In genomic region chr12:102743589-102744574, GRCm38 (mm10) we compare ENCODE assay signal across 8 mouse cellular contexts. TPM values are rescaled to one million over a fixed set of nuclear protein-coding genes. Genes with fewer than 3 reads are reported as not detected.
DNase-seq lines count a peak whose midpoint lies in the region; ATAC-seq and TF ChIP-seq lines count a peak whose summit lies in the region.

Moap1 (minus strand) TSS chr12:102743661.
Tmem251 (plus strand) TSS chr12:102743762.

- H3K4me1 ChIP-seq in forebrain, embryonic 10.5 days: peaks cover 30% of the 10 kb centered on the region
- H3K4me1 ChIP-seq in heart, embryonic 15.5 days (replicated peaks): peaks cover 21% of the 10 kb centered on the region
- peaks cover 24% of the 10 kb centered on the region for H3K4me1 ChIP-seq in liver, embryonic 16.5 days (ENCODE audit: control insufficient read depth, low read depth, low read length)
- H3K4me1 ChIP-seq in neural tube, embryonic 12.5 days: peaks cover 20% of the 10 kb centered on the region
- H3K4me1 ChIP-seq in stomach, postnatal 0 days (replicated peaks; ENCODE audit: control insufficient read depth, insufficient read depth): 0 out of 2 replicates have a peak, but pooled peaks cover 3% of the 10 kb centered on the region

- no peaks in the 10 kb centered on the region for H3K27me3 ChIP-seq in forebrain, embryonic 10.5 days (ENCODE audit: poor library complexity, severe bottlenecking)
- no peaks in the 10 kb centered on the region for H3K27me3 ChIP-seq in heart, embryonic 15.5 days
- no peaks in the 10 kb centered on the region for H3K27me3 ChIP-seq in liver, embryonic 16.5 days (ENCODE audit: control insufficient read depth, insufficient read depth, low read depth, low read length)
- no peaks in the 10 kb centered on the region for H3K27me3 ChIP-seq in neural tube, embryonic 12.5 days (replicated peaks)
- no peaks in the 10 kb centered on the region for H3K27me3 ChIP-seq in stomach, postnatal 0 days (ENCODE audit: control insufficient read depth, insufficient read depth, low read length)

- TF ChIP-seq EP300 in stomach, postnatal 0 days (optimal IDR thresholded peaks at IDR 0.05): no peak

- H3K4me3 ChIP-seq in forebrain, embryonic 10.5 days: peak within 1 kb of the TSS; percentile 91
- H3K4me3 ChIP-seq in heart, embryonic 15.5 days: peak within 1 kb of the TSS; percentile 93
- H3K4me3 ChIP-seq in liver, embryonic 16.5 days (ENCODE audit: low read depth, low read length): peak within 1 kb of the TSS; percentile 93
- H3K4me3 ChIP-seq in neural tube, embryonic 12.5 days: peak within 1 kb of the TSS; percentile 90
- peak within 1 kb of the TSS; percentile 84 for H3K4me3 ChIP-seq in stomach, postnatal 0 days (ENCODE audit: low read depth, low read length)

- 2% methylated on average over 63 of the region's 63 CpGs for WGBS in forebrain, embryonic 10.5 days
- WGBS in heart, embryonic 15.5 days: under 1% methylated on average over 63 of the region's 63 CpGs
- WGBS in liver, embryonic 16.5 days (ENCODE audit: insufficient replicate concordance): under 1% methylated on average over 62 of the region's 63 CpGs
- under 1% methylated on average over 63 of the region's 63 CpGs for whole genome bisulfite sequencing in neural tube, embryonic 12.5 days
- whole genome bisulfite sequencing in stomach, postnatal 0 days: under 1% methylated on average over 51 of the region's 63 CpGs

- TF ChIP-seq CTCF in stomach, postnatal 0 days (IDR thresholded peaks at IDR 0.05; ENCODE audit: low read depth): peak; percentile 19; the same call in 1 of the 2 replicates

- H3K9ac ChIP-seq in heart, embryonic 15.5 days: peak within 1 kb of the TSS; percentile 91
- H3K9ac ChIP-seq in liver, embryonic 16.5 days (ENCODE audit: low read depth, low read length): peak within 1 kb of the TSS; percentile 91
- peak within 1 kb of the TSS; percentile 90 for H3K9ac ChIP-seq in neural tube, embryonic 12.5 days
- H3K9ac ChIP-seq in stomach, postnatal 0 days (ENCODE audit: low read length): peak within 1 kb of the TSS; percentile 84

- peak; percentile 96 for ATAC-seq in heart, embryonic 15.5 days (replicated peaks; ENCODE audit: insufficient number of reproducible peaks, insufficient read depth, low FRiP score, low read depth)
- ATAC-seq in liver, embryonic 16.5 days (ENCODE audit: low read depth): peak; percentile 97
- ATAC-seq in neural tube, embryonic 12.5 days (ENCODE audit: low FRiP score, low read depth): peak; percentile 99
- peak; percentile 97 for ATAC-seq in stomach, postnatal 0 days (ENCODE audit: low FRiP score, low TSS enrichment)

- peaks cover 49% of the 10 kb centered on the region for H3K36me3 ChIP-seq in forebrain, embryonic 10.5 days (replicated peaks)
- peaks cover 14% of the 10 kb centered on the region for H3K36me3 ChIP-seq in heart, embryonic 15.5 days
- 0 out of 2 replicates have a peak, but pooled peaks cover 4% of the 10 kb centered on the region for H3K36me3 ChIP-seq in liver, embryonic 16.5 days (ENCODE audit: control insufficient read depth, insufficient read depth)
- 0 out of 2 replicates have a peak, but pooled peaks cover 1% of the 10 kb centered on the region for H3K36me3 ChIP-seq in neural tube, embryonic 12.5 days
- no peaks in the 10 kb centered on the region; the same call in 1 of the 2 replicates for H3K36me3 ChIP-seq in stomach, postnatal 0 days (ENCODE audit: control insufficient read depth, insufficient read depth, low read length)

- peak within 1 kb of the TSS; percentile 95 for H3K27ac ChIP-seq in forebrain, embryonic 10.5 days
- peak within 1 kb of the TSS; percentile 97 for H3K27ac ChIP-seq in heart, embryonic 15.5 days
- peak within 1 kb of the TSS; percentile 94 for H3K27ac ChIP-seq in liver, embryonic 16.5 days (ENCODE audit: low read length)
- H3K27ac ChIP-seq in neural tube, embryonic 12.5 days: peak within 1 kb of the TSS; percentile 88
- peak within 1 kb of the TSS; percentile 97 for H3K27ac ChIP-seq in stomach, postnatal 0 days (replicated peaks)

- H3K4me2 ChIP-seq in heart, embryonic 15.5 days: peak within 1 kb of the TSS; percentile 82
- H3K4me2 ChIP-seq in liver, embryonic 16.5 days (ENCODE audit: low read depth, low read length): peak within 1 kb of the TSS; percentile 95
- peak within 1 kb of the TSS; percentile 88 for H3K4me2 ChIP-seq in neural tube, embryonic 12.5 days (replicated peaks)
- H3K4me2 ChIP-seq in stomach, postnatal 0 days (replicated peaks; ENCODE audit: low read depth): peak within 1 kb of the TSS; percentile 85

- no peaks in the 10 kb centered on the region for H3K9me3 ChIP-seq in forebrain, embryonic 10.5 days
- H3K9me3 ChIP-seq in heart, embryonic 15.5 days (replicated peaks): no peaks in the 10 kb centered on the region
- no peaks in the 10 kb centered on the region for H3K9me3 ChIP-seq in liver, embryonic 16.5 days (replicated peaks; ENCODE audit: control insufficient read depth, low read length)
- H3K9me3 ChIP-seq in neural tube, embryonic 12.5 days: no peaks in the 10 kb centered on the region
- H3K9me3 ChIP-seq in stomach, postnatal 0 days (ENCODE audit: control insufficient read depth, low read length): no peaks in the 10 kb centered on the region

- DNase-seq in CD8-positive naive resting alpha-beta T cell, adult 2 months (ENCODE audit: low read depth in 2 of 2, low spot score in 2 of 2): peak; percentile 83 to 86
- DNase-seq in c-Kit-negative CD71-positive TER-119-positive erythroid progenitor cells, embryonic 14.5 days (ENCODE audit: low read depth, low spot score): peak; percentile 81
- DNase-seq in forebrain, embryonic 10.5 days (ENCODE audit: extremely low spot score, low spot score): peak; percentile 90
- peak; percentile 92 to 96 for DNase-seq in kidney, postnatal 25 days
- peak; percentile 94 for DNase-seq in stomach, postnatal 0 days (ENCODE audit: low spot score)

RNA-seq across cellular contexts. Expression of gene Moap1, which starts in this region (rescaled TPM):
- polyA plus RNA-seq in forebrain, embryonic 10.5 days (2016; fragmentation: Nextera tagmentation; extraction: Ambion mirVana): 33.8 and 36.5 TPM in 2 replicates
- 13.1 and 20.1 TPM in 2 replicates for polyA plus RNA-seq in heart, embryonic 15.5 days (2015; fragmentation: Nextera tagmentation; extraction: Ambion mirVana)
- polyA plus RNA-seq in liver, embryonic 16.5 days (2015; fragmentation: Nextera tagmentation; extraction: Ambion mirVana): 5.6 and 6.8 TPM in 2 replicates
- polyA plus RNA-seq in neural tube, embryonic 12.5 days (2016; fragmentation: Nextera tagmentation; extraction: Ambion mirVana): 38.4 and 42.9 TPM in 2 replicates
- 8.1 and 9.5 TPM in 2 replicates for polyA plus RNA-seq in stomach, postnatal 0 days (2015; fragmentation: Nextera tagmentation; extraction: Ambion mirVana)

RNA-seq across cellular contexts. Expression of gene Tmem251, which starts in this region (rescaled TPM):
- polyA plus RNA-seq in forebrain, embryonic 10.5 days (2016; fragmentation: Nextera tagmentation; extraction: Ambion mirVana): 12.0 and 14.2 TPM in 2 replicates
- 6.9 and 7.1 TPM in 2 replicates for polyA plus RNA-seq in heart, embryonic 15.5 days (2015; fragmentation: Nextera tagmentation; extraction: Ambion mirVana)
- 4.6 and 4.7 TPM in 2 replicates for polyA plus RNA-seq in liver, embryonic 16.5 days (2015; fragmentation: Nextera tagmentation; extraction: Ambion mirVana)
- polyA plus RNA-seq in neural tube, embryonic 12.5 days (2016; fragmentation: Nextera tagmentation; extraction: Ambion mirVana): 11.6 and 11.7 TPM in 2 replicates
- polyA plus RNA-seq in stomach, postnatal 0 days (2015; fragmentation: Nextera tagmentation; extraction: Ambion mirVana): 10.5 and 10.9 TPM in 2 replicates

Comparison
In these comparisons a context has a peak if more than half of its experiments do, and no peak if none do; other contexts are left out.
1. Peak in every context shown above with its lines: DNase-seq, ATAC-seq, H3K4me3 ChIP-seq and H3K27ac ChIP-seq.